Mouse (Mus musculus) stomach, embryonic 14.5 days (tissue): ENCODE data around the gene Macf1. TPM values are rescaled to one million over a fixed set of nuclear protein-coding genes. Genes with fewer than 3 reads are reported as not detected.

Source experiments
- ATAC-seq: fragments of 200-750 bp; cut with Nextera tagmentation; 2 replicates; pipeline ENCODE4 v1.8.0; 2017; ENCODE audit warnings: low read depth, moderate TSS enrichment; ENCODE audit not compliant: insufficient number of reproducible peaks, insufficient read depth, low FRiP score
- H3K27ac ChIP-seq: fragments of 300-500 bp; sonication (generic); 2 replicates; pipeline ENCODE4 v1.5.1; 2014; ENCODE audit warnings: mild to moderate bottlenecking, low read length, moderate library complexity, mixed read lengths
- H3K27me3 ChIP-seq: fragments of 300-500 bp; sonication (generic); 2 replicates; pipeline ENCODE4 v1.6.1; 2014; ENCODE audit warnings: low read length, control low read depth, mixed read lengths; ENCODE audit not compliant: control insufficient read depth, insufficient read depth
- H3K36me3 ChIP-seq: fragments of 300-500 bp; sonication (generic); 2 replicates; pipeline ENCODE4 v1.6.1; 2014; ENCODE audit warnings: mild to moderate bottlenecking, control low read depth, low read length, moderate library complexity, mixed read lengths; ENCODE audit not compliant: control insufficient read depth, insufficient read depth
- H3K4me1 ChIP-seq: fragments of 300-500 bp; sonication (generic); 2 replicates; pipeline ENCODE4 v1.6.1; 2014; ENCODE audit warnings: low read length, control low read depth, mixed read lengths; ENCODE audit not compliant: control insufficient read depth, insufficient read depth
- H3K4me2 ChIP-seq: fragments of 300-500 bp; sonication (generic); replicated peaks from 2 replicates; pipeline ENCODE4 v1.6.1; 2014; ENCODE audit warnings: low read depth, low read length, control low read depth
- H3K4me3 ChIP-seq: fragments of 300-500 bp; sonication (generic); 2 replicates; pipeline ENCODE4 v1.5.1; 2014; ENCODE audit warnings: low read depth, low read length, control low read depth
- H3K9ac ChIP-seq: fragments of 300-500 bp; sonication (generic); replicated peaks from 2 replicates; pipeline ENCODE4 v1.6.1; 2014; ENCODE audit warnings: low read depth, mild to moderate bottlenecking, control low read depth, low read length, moderate library complexity, mixed read lengths
- H3K9me3 ChIP-seq: fragments of 300-500 bp; sonication (generic); 2 replicates; pipeline ENCODE4 v1.6.1; 2016; ENCODE audit warnings: low read depth, low read length, control low read depth; ENCODE audit not compliant: control insufficient read depth
- WGBS: fragments of 180-500 bp; shearing (Covaris S2); extraction: QIAGEN DNeasy Blood & Tissue Kit; methylation state at CpG from one replicate; pipeline ENCODE4 v1.1.7; 2014; 5-methylcytosine and 5-hydroxymethylcytosine counted together
- polyA plus RNA-seq: library from polyadenylated mRNA; unstranded; fragments of >200 nt; fragmentation: Nextera tagmentation; extraction: Ambion mirVana; gene quantifications from 2 replicates; pipeline ENCODE4 v1.2.1, GENCODE M21; 2014

The Macf1 gene
- polyA plus RNA-seq, 1 experiment from 2014 or later = 86.9 TPM

- H3K36me3 ChIP-seq = peaks cover 81% of the 10 kb centered on the region
- WGBS = 74% methylated on average over 3 of the region's 3 CpGs
Observed at GRCm38 (mm10) chr4:123393004-123393403, 291.2 kb downstream of the Macf1 start.

GRCm38 (mm10) chr4:123392187-123392586 lies 292.0 kb downstream of the Macf1 start:
- H3K4me1 ChIP-seq = no peaks in the 10 kb centered on the region
- H3K9ac ChIP-seq = no peak overlapping the region
- no peaks in the 10 kb centered on the region for H3K27me3 ChIP-seq
- H3K9me3 ChIP-seq = no peaks in the 10 kb centered on the region
- peaks cover 79% of the 10 kb centered on the region for H3K36me3 ChIP-seq
- no peak overlapping the region for H3K4me2 ChIP-seq
- ATAC-seq = no peak
- no peak overlapping the region for H3K4me3 ChIP-seq
- WGBS = 92% methylated on average over 1 of the region's 1 CpGs
- no peak overlapping the region for H3K27ac ChIP-seq

More at GRCm38 (mm10) chr4:123393004-123393403, 291.2 kb downstream of the Macf1 start:
- Histone ChIP-seq H3K4me2 (no peak overlapping the region), H3K9ac (no peak overlapping the region), H3K9me3 (no peaks in the 10 kb centered on the region), H3K27ac (no peak overlapping the region), H3K4me1 (no peaks in the 10 kb centered on the region), H3K4me3 (no peak overlapping the region), H3K27me3 (no peaks in the 10 kb centered on the region)
- ATAC-seq = no peak

- H3K27ac ChIP-seq = no peak overlapping the region
- no peaks in the 10 kb centered on the region for H3K9me3 ChIP-seq
- no peak overlapping the region for H3K4me2 ChIP-seq
- no peaks in the 10 kb centered on the region for H3K4me1 ChIP-seq
- H3K9ac ChIP-seq = no peak overlapping the region
- H3K36me3 ChIP-seq = peaks cover 88% of the 10 kb centered on the region
- no peak overlapping the region for H3K4me3 ChIP-seq
- H3K27me3 ChIP-seq = no peaks in the 10 kb centered on the region
- WGBS = 66% methylated on average over 1 of the region's 1 CpGs
- no peak for ATAC-seq
Observed at GRCm38 (mm10) chr4:123385028-123385427, 299.1 kb downstream of the Macf1 start.

- ATAC-seq = no peak
- no peak overlapping the region for H3K9ac ChIP-seq
- no peak overlapping the region for H3K4me2 ChIP-seq
- H3K4me3 ChIP-seq = no peak overlapping the region
- 93% methylated on average over 7 of the region's 7 CpGs for WGBS
- H3K9me3 ChIP-seq = no peaks in the 10 kb centered on the region
- peaks cover 81% of the 10 kb centered on the region for H3K36me3 ChIP-seq
- no peaks in the 10 kb centered on the region for H3K27me3 ChIP-seq
- no peaks in the 10 kb centered on the region for H3K4me1 ChIP-seq
- H3K27ac ChIP-seq = no peak overlapping the region
Observed at GRCm38 (mm10) chr4:123383173-123383572, 301.0 kb downstream of the Macf1 start.

GRCm38 (mm10) chr4:123382051-123382450 lies 302.1 kb downstream of the Macf1 start:
- ATAC-seq = no peak
- 88% methylated on average over 4 of the region's 4 CpGs for WGBS
- no peak overlapping the region for H3K4me3 ChIP-seq
- no peaks in the 10 kb centered on the region for H3K4me1 ChIP-seq
- no peak overlapping the region for H3K4me2 ChIP-seq
- peaks cover 77% of the 10 kb centered on the region for H3K36me3 ChIP-seq
- H3K9ac ChIP-seq = no peak overlapping the region
- no peaks in the 10 kb centered on the region for H3K27me3 ChIP-seq
- H3K9me3 ChIP-seq = no peaks in the 10 kb centered on the region
- no peak overlapping the region for H3K27ac ChIP-seq

GRCm38 (mm10) chr4:123381598-123381997 lies 302.6 kb downstream of the Macf1 start:
- WGBS = 89% methylated on average over 11 of the region's 11 CpGs
- Histone ChIP-seq H3K36me3 (peaks cover 77% of the 10 kb centered on the region), H3K4me3 (no peak overlapping the region), H3K9ac (no peak overlapping the region), H3K4me1 (no peaks in the 10 kb centered on the region), H3K27ac (no peak overlapping the region), H3K27me3 (no peaks in the 10 kb centered on the region), H3K9me3 (no peaks in the 10 kb centered on the region), H3K4me2 (no peak overlapping the region)
- no peak for ATAC-seq

- Histone ChIP-seq H3K27ac (no peak overlapping the region), H3K4me2 (no peak overlapping the region), H3K9me3 (no peaks in the 10 kb centered on the region), H3K4me1 (no peaks in the 10 kb centered on the region), H3K27me3 (no peaks in the 10 kb centered on the region), H3K9ac (no peak overlapping the region), H3K36me3 (peaks cover 80% of the 10 kb centered on the region), H3K4me3 (no peak overlapping the region)
- 95% methylated on average over 3 of the region's 3 CpGs for WGBS
- ATAC-seq = no peak
Observed at GRCm38 (mm10) chr4:123376031-123376430, 308.1 kb downstream of the Macf1 start.

GRCm38 (mm10) chr4:123374316-123375008 lies 309.7 kb downstream of the Macf1 start:
- Histone ChIP-seq H3K9ac (no peak overlapping the region), H3K27ac (no peak overlapping the region), H3K4me1 (no peaks in the 10 kb centered on the region), H3K36me3 (peaks cover 85% of the 10 kb centered on the region), H3K9me3 (no peaks in the 10 kb centered on the region), H3K27me3 (no peaks in the 10 kb centered on the region), H3K4me2 (no peak overlapping the region), H3K4me3 (no peak overlapping the region)
- ATAC-seq = no peak
- 92% methylated on average over 12 of the region's 12 CpGs for WGBS

GRCm38 (mm10) chr4:123363555-123363954 lies 320.6 kb downstream of the Macf1 start:
- H3K4me2 ChIP-seq = no peak overlapping the region
- no peaks in the 10 kb centered on the region for H3K4me1 ChIP-seq
- H3K27me3 ChIP-seq = no peaks in the 10 kb centered on the region
- no peaks in the 10 kb centered on the region for H3K9me3 ChIP-seq
- H3K4me3 ChIP-seq = no peak overlapping the region
- 92% methylated on average over 4 of the region's 4 CpGs for WGBS
- peaks cover 71% of the 10 kb centered on the region for H3K36me3 ChIP-seq
- no peak for ATAC-seq
- no peak overlapping the region for H3K9ac ChIP-seq
- H3K27ac ChIP-seq = no peak overlapping the region
